Mouse (Mus musculus): ENCODE results near the gene Abi3.

DNA sequence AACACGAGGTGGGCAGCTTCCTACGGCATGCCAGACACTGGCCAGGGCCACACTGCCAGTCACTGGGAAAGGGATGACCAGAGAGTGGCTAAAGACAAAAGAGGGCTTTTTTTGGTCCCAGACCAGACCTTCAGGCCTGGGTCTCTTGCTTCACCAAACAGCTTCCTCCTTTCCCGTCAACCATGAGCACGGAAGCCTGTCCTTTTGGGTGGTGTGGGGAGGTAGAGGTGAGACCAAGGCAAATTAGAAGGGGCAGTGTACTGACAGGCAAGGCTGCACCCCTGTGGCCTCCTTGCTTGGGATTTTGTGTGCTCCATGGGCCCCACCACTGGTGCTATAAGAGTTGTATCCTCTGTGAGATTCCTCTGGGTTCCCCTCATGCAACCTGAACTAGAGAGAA lies 3.7 kb downstream of the Abi3 start:
- no peak for TF ChIP-seq CTCF (IDR thresholded peaks at IDR 0.05; ENCODE audit: insufficient read depth, low read length)
- TF ChIP-seq POLR2A (IDR thresholded peaks at IDR 0.05; ENCODE audit: borderline replicate concordance, extremely low read depth, low read depth, low read length), result no peak

All from lung, adult 2 months (tissue).